Mouse (Mus musculus) pancreas, adult 10 weeks (tissue): ENCODE results near the gene Rrp12. TPM values are rescaled to one million over a fixed set of nuclear protein-coding genes. Genes with fewer than 3 reads are reported as not detected.

Experiments
- polyA plus RNA-seq: library from polyadenylated mRNA; stranded (reverse); fragments of 350-450 nt; fragmentation: Illumina TruSeq; extraction: RNeasy Lipid Tissue Mini Kit (QIAGEN cat#74804); gene quantifications from one replicate; pipeline ENCODE4 v1.2.3, GENCODE M21; 2015; ENCODE audit warnings: low read depth, low replicate concordance; ENCODE audit not compliant: insufficient read depth

Rrp12 gene
- 2.3 TPM for polyA plus RNA-seq

GRCm38 (mm10) chr19:41895460-41896318 lies at the start of gene Rrp12:
Gene Rrp12 (minus strand): TSS chr19:41896173.

GRCm38 (mm10) chr19:41933179-41934086 lies 37.5 kb upstream of the Rrp12 start, which contains the start of the genes Exosc1 and Zdhhc16:
Gene Exosc1 (minus strand): TSS chr19:41933423.
Gene Zdhhc16 (plus strand): TSS chr19:41933480.

GRCm38 (mm10) chr19:41911178-41912073 lies 15.5 kb upstream of the Rrp12 start, which contains the start of gene Pgam1:
Gene Pgam1 (plus strand): TSS chr19:41911923.

GRCm38 (mm10) chr19:41847992-41848851 lies 47.8 kb downstream of the Rrp12 start, which contains the start of gene Frat2:
Gene Frat2 (minus strand): TSS chr19:41848132.

GRCm38 (mm10) chr19:41829381-41830105 lies 66.4 kb downstream of the Rrp12 start, which contains the start of gene Frat1:
Gene Frat1 (plus strand): TSS chr19:41829970.

Other genes with a start within 250 kb of the Rrp12 start
- not detected for gene Slit1, start 152.5 kb downstream of the Rrp12 start, polyA plus RNA-seq
- 0.59 TPM for gene Arhgap19, start 94.1 kb downstream of the Rrp12 start, polyA plus RNA-seq
- gene Frat1, start 66.2 kb downstream of the Rrp12 start, polyA plus RNA-seq, result 2.3 TPM
- 0.50 TPM for gene Frat2, start 48.0 kb downstream of the Rrp12 start, polyA plus RNA-seq
- 26.9 TPM for gene Pgam1, start 15.8 kb upstream of the Rrp12 start, polyA plus RNA-seq
- 7.2 TPM for gene Exosc1, start 37.2 kb upstream of the Rrp12 start, polyA plus RNA-seq
- 13.8 TPM for gene Zdhhc16, start 37.3 kb upstream of the Rrp12 start, polyA plus RNA-seq
- gene Mms19, start 85.0 kb upstream of the Rrp12 start, polyA plus RNA-seq, result 12.2 TPM
- 4.7 TPM for gene Ubtd1, start 85.6 kb upstream of the Rrp12 start, polyA plus RNA-seq
- gene Ankrd2, start 139.8 kb upstream of the Rrp12 start, polyA plus RNA-seq, result not detected
- gene Hoga1, start 149.4 kb upstream of the Rrp12 start, polyA plus RNA-seq, result 1.3 TPM
- not detected for gene 4933411K16Rik, start 156.1 kb upstream of the Rrp12 start, polyA plus RNA-seq
- 1.7 TPM for gene Morn4, start 190.2 kb upstream of the Rrp12 start, polyA plus RNA-seq
- gene Pi4k2a, start 194.3 kb upstream of the Rrp12 start, polyA plus RNA-seq, result 8.0 TPM
- gene Avpi1, start 232.9 kb upstream of the Rrp12 start, polyA plus RNA-seq, result 3.1 TPM